Mouse (Mus musculus): ENCODE results near the gene Git1. TPM values are rescaled to one million over a fixed set of nuclear protein-coding genes. Genes with fewer than 3 reads are reported as not detected.

Gene Git1
- 19.2 and 21.2 TPM in 2 replicates for polyA plus RNA-seq (2014; fragmentation: Nextera tagmentation; extraction: Ambion mirVana)

DNA sequence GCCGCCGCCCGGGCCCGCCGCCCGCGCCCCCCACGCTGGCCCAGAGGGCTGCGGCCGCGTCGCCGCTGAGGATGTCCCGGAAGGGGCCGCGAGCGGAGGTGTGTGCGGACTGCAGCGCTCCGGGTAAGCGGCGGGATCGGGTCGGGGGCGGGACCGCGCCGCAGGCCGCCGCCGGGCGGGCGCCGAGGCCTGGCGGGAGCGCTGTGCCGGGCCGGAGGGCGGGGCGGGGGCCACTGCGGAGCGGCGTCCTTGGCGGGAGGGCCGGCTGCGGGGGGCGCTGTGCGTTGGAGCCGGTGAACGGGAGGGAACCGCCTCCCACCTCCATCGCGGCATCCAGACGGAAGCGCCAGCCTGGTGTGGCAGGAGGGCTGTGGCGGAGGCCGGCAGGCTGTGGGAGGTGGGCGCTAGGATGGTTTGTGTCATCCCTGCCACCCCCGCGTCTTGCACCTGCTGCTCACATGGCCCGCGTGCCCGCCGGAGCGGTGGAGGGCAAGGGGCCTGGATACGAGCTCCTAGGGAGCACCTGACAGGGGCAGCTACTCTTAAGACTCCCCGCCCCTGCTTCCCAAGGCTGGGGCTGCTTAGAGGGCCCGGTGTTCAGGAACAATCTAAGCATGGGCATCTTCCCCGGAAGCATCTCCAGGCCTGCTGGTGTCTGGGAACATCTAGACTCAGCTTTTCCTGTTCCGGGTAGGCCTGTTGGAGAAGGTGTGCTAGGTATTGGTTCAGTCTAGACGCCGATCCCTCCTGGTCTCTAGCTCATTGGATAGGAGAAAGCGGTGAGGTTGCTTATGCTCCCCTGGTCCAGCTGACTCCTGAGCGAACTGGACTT lies at the start of gene Git1:
Gene Git1, plus strand, starts transcription at position 51 of the 832 bp plus-strand sequence.
- no peak for ATAC-seq (replicated peaks; ENCODE audit: low FRiP score)
- 1% methylated on average over 36 of the region's 74 CpGs for WGBS
- H3K27me3 ChIP-seq (ENCODE audit: control insufficient read depth, insufficient read depth, low read length), result no peaks in the 10 kb centered on the region
- peak within 1 kb of the TSS; percentile 95 for H3K4me3 ChIP-seq (ENCODE audit: low read depth, low read length)
- peak; percentile 80 for DNase-seq (ENCODE audit: low spot score)
- H3K4me2 ChIP-seq (ENCODE audit: low read depth, low read length, severe bottlenecking), result peak within 1 kb of the TSS; percentile 90
- peaks cover 48% of the 10 kb centered on the region for H3K4me1 ChIP-seq (replicated peaks; ENCODE audit: control insufficient read depth, insufficient read depth, low read length)
- no peaks in the 10 kb centered on the region for H3K36me3 ChIP-seq (ENCODE audit: control insufficient read depth, insufficient read depth, low read length)
- H3K9me3 ChIP-seq (ENCODE audit: control insufficient read depth, low read length), result no peaks in the 10 kb centered on the region
- H3K27ac ChIP-seq (ENCODE audit: low read depth, low read length), result peak within 1 kb of the TSS; percentile 70
- peak within 1 kb of the TSS; percentile 93 for H3K9ac ChIP-seq (ENCODE audit: low read length)

DNA sequence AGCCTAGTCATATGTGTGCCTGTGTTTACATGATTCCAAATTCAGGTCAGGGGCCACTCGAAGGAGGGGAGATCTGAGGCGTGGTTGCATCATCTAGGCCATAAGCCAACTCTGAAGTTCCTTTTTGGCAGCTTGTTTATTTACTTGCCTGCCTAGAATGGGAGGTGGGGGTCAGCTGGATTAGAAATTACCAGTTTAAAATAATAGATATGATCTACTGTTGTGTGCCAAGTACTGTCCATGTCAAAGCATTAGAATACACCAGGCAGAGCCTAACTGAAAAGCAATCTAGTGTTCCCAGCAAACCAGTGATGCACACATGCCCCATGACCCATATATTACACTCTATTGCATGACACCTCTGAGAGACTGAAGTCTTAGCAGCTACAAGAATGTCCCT lies 48.4 kb upstream of the Git1 start:
- no peak overlapping the region for H3K27ac ChIP-seq (ENCODE audit: low read depth, low read length)
- no peak overlapping the region for H3K4me3 ChIP-seq (ENCODE audit: low read depth, low read length)
- H3K27me3 ChIP-seq (ENCODE audit: control insufficient read depth, insufficient read depth, low read length), result no peaks in the 10 kb centered on the region
- no peak overlapping the region for H3K4me2 ChIP-seq (ENCODE audit: low read depth, low read length, severe bottlenecking)
- ATAC-seq (replicated peaks; ENCODE audit: low FRiP score) (no peak), DNase-seq (ENCODE audit: low spot score) (no peak)
- 79% methylated on average over 2 of the region's 2 CpGs for WGBS
- no peaks in the 10 kb centered on the region; the same call in 1 of the 2 replicates for H3K36me3 ChIP-seq (ENCODE audit: control insufficient read depth, insufficient read depth, low read length)
- H3K9me3 ChIP-seq (ENCODE audit: control insufficient read depth, low read length), result no peaks in the 10 kb centered on the region
- no peak overlapping the region for H3K9ac ChIP-seq (ENCODE audit: low read length)
- H3K4me1 ChIP-seq (replicated peaks; ENCODE audit: control insufficient read depth, insufficient read depth, low read length), result no peaks in the 10 kb centered on the region

DNA sequence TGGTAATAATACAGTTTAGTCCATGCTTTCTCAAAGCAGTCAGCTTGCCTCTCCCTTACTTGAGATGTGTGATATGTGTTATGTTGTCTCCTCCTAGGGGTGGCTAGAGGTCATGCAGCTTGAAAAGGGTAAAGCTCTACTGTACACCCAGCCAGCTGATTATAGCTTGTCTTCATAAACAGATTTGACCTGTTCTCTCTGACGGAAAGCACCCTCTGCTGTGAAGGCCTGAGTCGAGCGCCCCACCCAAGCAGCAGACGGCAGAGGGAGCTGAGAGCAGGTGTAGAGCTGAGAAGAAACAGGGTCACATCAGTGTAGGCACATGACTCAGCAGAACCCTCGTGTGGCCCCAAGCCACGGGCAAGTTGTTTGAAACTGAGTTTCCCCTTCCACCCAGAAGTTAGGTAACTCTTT lies 46.7 kb upstream of the Git1 start:
- no peak overlapping the region for H3K4me2 ChIP-seq (ENCODE audit: low read depth, low read length, severe bottlenecking)
- DNase-seq (ENCODE audit: low spot score), result no peak
- H3K27ac ChIP-seq (ENCODE audit: low read depth, low read length), result no peak overlapping the region
- no peak overlapping the region for H3K9ac ChIP-seq (ENCODE audit: low read length)
- ATAC-seq (replicated peaks; ENCODE audit: low FRiP score), result no peak
- no peaks in the 10 kb centered on the region for H3K27me3 ChIP-seq (ENCODE audit: control insufficient read depth, insufficient read depth, low read length)
- H3K4me3 ChIP-seq (ENCODE audit: low read depth, low read length), result no peak overlapping the region
- 76% methylated on average over 6 of the region's 6 CpGs for WGBS
- no peaks in the 10 kb centered on the region; the same call in 1 of the 2 replicates for H3K36me3 ChIP-seq (ENCODE audit: control insufficient read depth, insufficient read depth, low read length)
- H3K9me3 ChIP-seq (ENCODE audit: control insufficient read depth, low read length), result no peaks in the 10 kb centered on the region
- no peaks in the 10 kb centered on the region for H3K4me1 ChIP-seq (replicated peaks; ENCODE audit: control insufficient read depth, insufficient read depth, low read length)

DNA sequence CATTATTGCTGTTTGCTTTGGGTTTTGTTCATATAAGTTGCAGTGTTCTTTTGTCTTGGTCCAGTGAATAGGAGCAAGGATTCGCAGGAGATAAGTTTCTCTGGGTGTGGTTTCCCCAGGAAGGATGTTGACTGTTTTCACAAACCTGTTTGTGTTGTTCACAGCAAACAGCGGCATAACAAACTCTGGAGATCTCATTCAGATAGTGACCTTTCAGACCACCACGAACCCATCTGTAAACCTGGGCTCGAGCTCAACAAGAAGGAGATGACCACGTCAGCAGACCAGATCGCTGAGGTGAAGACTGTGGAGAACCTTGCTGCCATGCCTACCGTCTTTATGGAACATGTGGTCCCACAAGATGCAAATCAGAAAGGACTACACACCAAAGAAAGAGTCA lies 44.1 kb upstream of the Git1 start:
- H3K27me3 ChIP-seq (ENCODE audit: control insufficient read depth, insufficient read depth, low read length), result no peaks in the 10 kb centered on the region
- no peaks in the 10 kb centered on the region for H3K4me1 ChIP-seq (replicated peaks; ENCODE audit: control insufficient read depth, insufficient read depth, low read length)
- no peaks in the 10 kb centered on the region for H3K9me3 ChIP-seq (ENCODE audit: control insufficient read depth, low read length)
- no peak overlapping the region for H3K9ac ChIP-seq (ENCODE audit: low read length)
- H3K27ac ChIP-seq (ENCODE audit: low read depth, low read length), result no peak overlapping the region
- DNase-seq (ENCODE audit: low spot score), result no peak
- H3K36me3 ChIP-seq (ENCODE audit: control insufficient read depth, insufficient read depth, low read length), result no peaks in the 10 kb centered on the region
- 91% methylated on average over 7 of the region's 7 CpGs for WGBS
- no peak overlapping the region for H3K4me2 ChIP-seq (ENCODE audit: low read depth, low read length, severe bottlenecking)
- no peak for ATAC-seq (replicated peaks; ENCODE audit: low FRiP score)
- H3K4me3 ChIP-seq (ENCODE audit: low read depth, low read length), result no peak overlapping the region

DNA sequence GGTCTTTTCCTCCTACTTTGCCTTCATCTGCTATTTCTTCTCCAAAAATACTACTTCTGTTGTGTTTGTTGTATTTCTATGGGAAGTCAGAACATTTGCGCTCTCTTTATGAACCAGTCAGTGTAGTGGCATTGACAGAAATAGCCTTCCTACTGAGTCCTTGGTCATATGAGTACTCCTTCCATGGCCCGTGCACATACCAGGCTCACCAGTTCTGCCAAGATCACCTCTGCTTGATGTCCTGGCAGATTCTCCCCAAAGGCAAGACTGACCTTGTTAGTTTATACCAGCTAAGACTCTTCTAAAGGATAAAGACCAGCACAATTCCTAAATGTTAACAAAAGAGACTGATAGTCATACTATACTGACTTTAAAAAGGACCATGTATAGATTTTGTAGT lies 41.7 kb upstream of the Git1 start:
- Histone ChIP-seq H3K27ac (ENCODE audit: low read depth, low read length) (no peak overlapping the region), H3K4me1 (replicated peaks; ENCODE audit: control insufficient read depth, insufficient read depth, low read length) (no peaks in the 10 kb centered on the region), H3K36me3 (ENCODE audit: control insufficient read depth, insufficient read depth, low read length) (no peaks in the 10 kb centered on the region), H3K4me3 (ENCODE audit: low read depth, low read length) (no peak overlapping the region), H3K9ac (ENCODE audit: low read length) (no peak overlapping the region), H3K27me3 (ENCODE audit: control insufficient read depth, insufficient read depth, low read length) (no peaks in the 10 kb centered on the region), H3K9me3 (ENCODE audit: control insufficient read depth, low read length) (no peaks in the 10 kb centered on the region), H3K4me2 (ENCODE audit: low read depth, low read length, severe bottlenecking) (no peak overlapping the region)
- WGBS, result 96% methylated on average over 2 of the region's 2 CpGs
- ATAC-seq (replicated peaks; ENCODE audit: low FRiP score), result no peak
- DNase-seq (ENCODE audit: low spot score), result no peak

DNA sequence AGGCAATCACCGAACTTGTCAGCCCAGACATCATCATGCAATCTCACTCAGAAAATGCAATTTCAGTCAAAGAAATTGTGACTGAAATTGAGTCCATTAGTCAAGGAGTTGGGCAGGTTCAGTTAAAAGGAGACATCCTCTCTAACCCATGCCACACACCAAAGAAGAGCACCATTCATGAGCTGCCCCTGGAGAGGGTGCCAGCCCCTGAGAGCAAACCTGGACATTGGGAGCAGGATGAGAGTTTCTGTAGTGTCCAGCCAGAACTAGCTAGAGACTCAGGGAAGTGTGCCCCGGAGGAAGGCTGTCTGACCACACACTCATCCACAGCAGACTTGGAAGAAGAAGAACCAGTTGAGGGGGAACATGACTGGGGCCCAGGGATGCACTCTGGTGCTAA lies 40.0 kb upstream of the Git1 start:
- 94% methylated on average over 2 of the region's 2 CpGs for WGBS

DNA sequence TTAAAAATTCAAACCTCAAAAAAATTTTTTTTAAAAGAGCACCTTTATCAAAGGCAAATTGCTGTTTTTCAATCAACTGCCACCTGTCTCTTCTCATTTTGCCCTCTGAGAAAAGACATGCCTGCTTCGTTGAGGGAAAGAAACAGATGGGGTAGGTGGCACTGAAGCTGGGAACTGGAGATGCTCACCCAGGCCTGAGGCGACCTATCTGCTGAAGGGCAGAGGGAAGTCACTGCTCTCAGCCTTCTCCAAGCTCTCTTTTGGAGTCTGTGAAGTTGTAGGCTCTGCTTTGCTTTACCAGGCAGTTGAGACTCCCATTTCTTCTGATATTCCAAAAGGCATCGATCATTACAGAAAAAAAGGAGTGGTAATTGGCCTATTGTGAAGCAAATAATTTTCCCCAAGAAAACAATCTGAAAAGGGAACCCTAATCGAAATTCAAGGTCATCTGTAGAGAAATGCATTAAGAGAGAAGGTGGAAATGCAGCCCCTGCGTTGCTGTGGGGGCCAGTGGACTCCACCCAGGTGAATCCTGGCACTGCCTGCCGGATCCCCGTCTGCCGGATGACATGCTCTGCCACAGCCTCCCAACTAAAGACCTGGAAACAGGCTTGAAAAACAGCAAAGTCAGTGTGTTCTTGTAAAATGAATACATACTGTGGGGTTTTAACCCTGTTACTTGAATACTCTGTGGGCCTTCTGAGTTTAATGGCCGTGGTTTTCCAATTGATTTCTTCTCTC lies 37.4 kb upstream of the Git1 start:
- Histone ChIP-seq H3K9ac (ENCODE audit: low read length) (no peak overlapping the region), H3K9me3 (ENCODE audit: control insufficient read depth, low read length) (no peaks in the 10 kb centered on the region), H3K4me2 (ENCODE audit: low read depth, low read length, severe bottlenecking) (no peak overlapping the region), H3K4me1 (replicated peaks; ENCODE audit: control insufficient read depth, insufficient read depth, low read length) (no peaks in the 10 kb centered on the region), H3K27ac (ENCODE audit: low read depth, low read length) (no peak overlapping the region), H3K4me3 (ENCODE audit: low read depth, low read length) (no peak overlapping the region), H3K36me3 (ENCODE audit: control insufficient read depth, insufficient read depth, low read length) (no peaks in the 10 kb centered on the region), H3K27me3 (ENCODE audit: control insufficient read depth, insufficient read depth, low read length) (peaks cover 2% of the 10 kb centered on the region; the same call in 1 of the 2 replicates)
- WGBS, result 89% methylated on average over 9 of the region's 9 CpGs
- ATAC-seq (replicated peaks; ENCODE audit: low FRiP score) (no peak), DNase-seq (ENCODE audit: low spot score) (no peak)

More for the DNA sequence above, 40.0 kb upstream of the Git1 start:
- DNase-seq (ENCODE audit: low spot score) (no peak), ATAC-seq (replicated peaks; ENCODE audit: low FRiP score) (no peak)
- Histone ChIP-seq H3K27me3 (ENCODE audit: control insufficient read depth, insufficient read depth, low read length) (no peaks in the 10 kb centered on the region), H3K9ac (ENCODE audit: low read length) (no peak overlapping the region), H3K4me2 (ENCODE audit: low read depth, low read length, severe bottlenecking) (no peak overlapping the region), H3K4me1 (replicated peaks; ENCODE audit: control insufficient read depth, insufficient read depth, low read length) (no peaks in the 10 kb centered on the region), H3K9me3 (ENCODE audit: control insufficient read depth, low read length) (no peaks in the 10 kb centered on the region), H3K36me3 (ENCODE audit: control insufficient read depth, insufficient read depth, low read length) (no peaks in the 10 kb centered on the region), H3K4me3 (ENCODE audit: low read depth, low read length) (no peak overlapping the region), H3K27ac (ENCODE audit: low read depth, low read length) (no peak overlapping the region)

DNA sequence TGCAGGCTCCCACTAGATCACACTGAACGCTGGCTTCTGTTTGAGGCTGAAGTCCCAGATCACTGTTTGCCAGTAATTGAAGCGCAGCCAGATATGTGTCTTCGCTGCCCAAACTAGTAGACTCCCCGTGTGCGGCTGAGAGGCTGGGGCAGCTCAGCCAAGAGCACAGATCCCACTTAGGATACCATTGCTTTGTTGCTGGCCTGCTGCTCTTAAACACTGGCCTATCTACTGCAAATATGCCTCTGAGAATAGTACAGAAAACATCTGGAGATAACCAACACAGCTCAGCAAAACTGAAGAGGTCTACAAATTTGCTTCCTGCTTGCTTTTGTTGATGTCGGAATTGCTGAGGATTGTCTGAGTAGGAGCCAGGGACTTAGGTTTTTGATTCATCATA lies 36.5 kb upstream of the Git1 start:
- 89% methylated on average over 6 of the region's 6 CpGs for WGBS
- Histone ChIP-seq H3K4me2 (ENCODE audit: low read depth, low read length, severe bottlenecking) (no peak overlapping the region), H3K4me1 (replicated peaks; ENCODE audit: control insufficient read depth, insufficient read depth, low read length) (no peaks in the 10 kb centered on the region), H3K36me3 (ENCODE audit: control insufficient read depth, insufficient read depth, low read length) (no peaks in the 10 kb centered on the region), H3K27ac (ENCODE audit: low read depth, low read length) (no peak overlapping the region), H3K9ac (ENCODE audit: low read length) (no peak overlapping the region), H3K9me3 (ENCODE audit: control insufficient read depth, low read length) (no peaks in the 10 kb centered on the region), H3K27me3 (ENCODE audit: control insufficient read depth, insufficient read depth, low read length) (peaks cover 8% of the 10 kb centered on the region; the same call in 1 of the 2 replicates), H3K4me3 (ENCODE audit: low read depth, low read length) (no peak overlapping the region)
- no peak for DNase-seq (ENCODE audit: low spot score)
- no peak for ATAC-seq (replicated peaks; ENCODE audit: low FRiP score)
